23 mouse cellular contexts compared by ENCODE assay signal in genomic region chr9:60790282-60790681, GRCm38 (mm10).
"Had no signal": no experiment of that assay in that cellular context is flagged by ENCODE, and none has a peak within 500 bp of the region (broad histone marks: within the 10 kb centered on the region; RNA-seq: fewer than 3 reads in every experiment).

No protein-coding gene starts in this region.

- H3K9me3 ChIP-seq: heart, embryonic 10.5 days; heart, embryonic 12.5 days; hindbrain, embryonic 13.5 days; hindbrain, embryonic 15.5 days; kidney, embryonic 15.5 days; limb, embryonic 10.5 days; limb, embryonic 12.5 days had no signal

- H3K4me2 ChIP-seq: heart, embryonic 12.5 days; hindbrain, embryonic 13.5 days; hindbrain, embryonic 15.5 days; kidney, embryonic 15.5 days; limb, embryonic 12.5 days; liver, embryonic 11.5 days had no signal

- H3K36me3 ChIP-seq: heart, embryonic 10.5 days; heart, embryonic 12.5 days; hindbrain, embryonic 13.5 days; hindbrain, embryonic 15.5 days; kidney, embryonic 15.5 days; limb, embryonic 10.5 days; limb, embryonic 12.5 days had no signal

- ATAC-seq: forebrain, postnatal 0 days; hindbrain, postnatal 0 days; intestine, embryonic 16.5 days had no signal

- H3K9ac ChIP-seq: forebrain, postnatal 0 days; heart, embryonic 12.5 days; hindbrain, embryonic 13.5 days; hindbrain, embryonic 15.5 days; kidney, embryonic 15.5 days; limb, embryonic 12.5 days had no signal

- H3K4me1 ChIP-seq: limb, embryonic 12.5 days had no signal

- DNase-seq: forebrain, postnatal 0 days; gastrocnemius, postnatal 25 days; heart, adult 18-20 months; heart, postnatal 10 days; kidney, adult 11 months; kidney, adult 2 months; kidney, adult 9 months; kidney, postnatal 14 days; kidney, postnatal 36 days; liver had no signal

- H3K27ac ChIP-seq: heart, embryonic 10.5 days; hindbrain, embryonic 13.5 days; hindbrain, embryonic 15.5 days; hindbrain, postnatal 0 days; kidney, embryonic 15.5 days; kidney, postnatal 0 days; layer of hippocampus, adult 2 months; left cerebral cortex, adult 2 months; limb, embryonic 10.5 days; limb, embryonic 12.5 days had no signal

- H3K4me3 ChIP-seq: heart, embryonic 10.5 days; heart, embryonic 12.5 days; hindbrain, embryonic 13.5 days; hindbrain, embryonic 15.5 days; kidney, embryonic 15.5 days; layer of hippocampus, adult 2 months; left cerebral cortex, adult 2 months; limb, embryonic 10.5 days; limb, embryonic 12.5 days had no signal

- H3K27me3 ChIP-seq: heart, embryonic 12.5 days; kidney, embryonic 15.5 days; limb, embryonic 12.5 days had no signal
